Mouse (Mus musculus): ENCODE measurements around the gene Rnaseh2a. TPM values are rescaled to one million over a fixed set of nuclear protein-coding genes. Genes with fewer than 3 reads are reported as not detected.

Rnaseh2a gene
- polyA plus RNA-seq, 1 experiment, result 1,424 TPM

DNA sequence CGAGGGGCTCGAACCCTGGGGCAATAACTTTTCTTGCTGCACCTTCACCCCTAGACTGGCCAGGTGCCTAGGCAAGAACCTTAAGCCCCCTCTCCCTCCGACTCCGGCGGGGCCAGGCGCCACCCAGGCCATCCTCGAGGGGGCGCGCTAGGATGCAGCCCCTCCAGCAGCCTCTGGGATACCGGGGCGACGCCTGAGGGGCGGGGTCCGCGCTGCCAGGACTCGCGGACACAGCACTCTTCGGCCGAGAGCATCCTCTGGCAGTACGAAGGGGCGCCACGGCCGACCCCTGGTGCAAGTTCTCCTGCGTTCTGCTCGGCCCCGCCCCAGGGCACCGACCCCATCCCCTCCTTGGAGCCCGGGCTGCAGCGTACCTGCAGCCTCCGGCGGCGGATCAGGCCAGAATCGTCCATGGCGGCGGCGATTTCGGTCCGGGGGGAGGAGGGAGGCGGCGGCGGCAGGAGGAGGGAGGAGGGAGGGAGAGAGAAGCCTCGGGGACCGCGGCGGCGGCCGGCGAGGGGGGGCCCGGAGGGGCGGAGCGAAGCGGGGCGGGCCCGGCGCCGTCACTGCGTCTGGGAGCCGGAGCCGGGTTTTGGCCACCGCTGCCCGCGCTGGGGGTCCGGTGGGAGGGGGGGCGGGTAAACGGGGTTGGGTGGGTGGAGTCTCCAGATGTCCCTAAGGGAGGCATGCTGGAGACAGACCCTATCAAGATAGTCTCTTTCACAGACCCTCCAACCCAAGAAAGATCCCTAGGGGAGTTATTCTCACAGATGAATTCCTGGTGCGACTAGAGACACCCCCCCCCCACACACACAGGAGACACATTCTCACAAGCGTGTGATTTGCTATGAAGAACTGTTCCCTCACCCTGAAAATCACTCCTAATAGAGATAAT is 23.7 kb downstream of the Rnaseh2a start:
- H3K4me1 ChIP-seq (ENCODE audit: control insufficient read depth, insufficient read depth, low read length), result peaks cover 24% of the 10 kb centered on the region
- no peaks in the 10 kb centered on the region for H3K36me3 ChIP-seq (ENCODE audit: control insufficient read depth, insufficient read depth, low read length)
- H3K27me3 ChIP-seq (ENCODE audit: control insufficient read depth, insufficient read depth, low read length), result peaks cover 2% of the 10 kb centered on the region; the same call in 1 of the 2 replicates
- no peak overlapping the region for H3K27ac ChIP-seq (ENCODE audit: control insufficient read depth, insufficient read depth, low read depth, low read length)
- peak overlapping the region; percentile 15 for H3K4me3 ChIP-seq (ENCODE audit: control insufficient read depth, low read depth, low read length)
- TF ChIP-seq CTCF (IDR thresholded peaks at IDR 0.05; ENCODE audit: control insufficient read depth, insufficient read depth, insufficient replicate concordance, low read depth, low read length), result peak; percentile 26; the same call in 1 of the 2 replicates
- no peak for TF ChIP-seq POLR2A (IDR thresholded peaks at IDR 0.05; ENCODE audit: control insufficient read depth, low read depth, low read length)

DNA sequence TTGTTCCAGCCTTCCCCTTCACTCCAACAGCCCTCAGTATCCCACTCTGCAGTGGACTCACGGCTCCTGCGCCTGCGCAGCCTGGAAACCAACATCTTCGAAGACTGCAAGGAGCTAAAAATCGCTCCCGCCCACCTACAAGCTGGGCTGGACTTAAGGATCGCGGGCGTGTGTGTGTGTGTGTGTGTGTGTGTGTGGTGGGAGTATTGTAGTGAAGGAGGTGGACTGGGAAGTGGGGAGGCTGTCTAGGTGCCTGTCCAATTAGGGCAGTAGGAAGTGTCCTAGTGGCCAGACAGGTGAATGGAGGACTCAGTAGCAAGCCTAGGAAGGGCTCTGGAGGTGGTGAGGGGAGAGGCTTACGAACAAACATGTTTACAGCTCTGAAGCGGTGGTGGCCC is 24.3 kb downstream of the Rnaseh2a start:
- TF ChIP-seq POLR2A (IDR thresholded peaks at IDR 0.05; ENCODE audit: control insufficient read depth, low read depth, low read length) (no peak), CTCF (IDR thresholded peaks at IDR 0.05; ENCODE audit: control insufficient read depth, insufficient read depth, insufficient replicate concordance, low read depth, low read length) (no peak)
- Histone ChIP-seq H3K27ac (ENCODE audit: control insufficient read depth, insufficient read depth, low read depth, low read length) (no peak overlapping the region), H3K4me3 (ENCODE audit: control insufficient read depth, low read depth, low read length) (peak overlapping the region; percentile 28), H3K36me3 (ENCODE audit: control insufficient read depth, insufficient read depth, low read length) (no peaks in the 10 kb centered on the region), H3K4me1 (ENCODE audit: control insufficient read depth, insufficient read depth, low read length) (peaks cover 24% of the 10 kb centered on the region), H3K27me3 (ENCODE audit: control insufficient read depth, insufficient read depth, low read length) (peaks cover 2% of the 10 kb centered on the region; the same call in 1 of the 2 replicates)

DNA sequence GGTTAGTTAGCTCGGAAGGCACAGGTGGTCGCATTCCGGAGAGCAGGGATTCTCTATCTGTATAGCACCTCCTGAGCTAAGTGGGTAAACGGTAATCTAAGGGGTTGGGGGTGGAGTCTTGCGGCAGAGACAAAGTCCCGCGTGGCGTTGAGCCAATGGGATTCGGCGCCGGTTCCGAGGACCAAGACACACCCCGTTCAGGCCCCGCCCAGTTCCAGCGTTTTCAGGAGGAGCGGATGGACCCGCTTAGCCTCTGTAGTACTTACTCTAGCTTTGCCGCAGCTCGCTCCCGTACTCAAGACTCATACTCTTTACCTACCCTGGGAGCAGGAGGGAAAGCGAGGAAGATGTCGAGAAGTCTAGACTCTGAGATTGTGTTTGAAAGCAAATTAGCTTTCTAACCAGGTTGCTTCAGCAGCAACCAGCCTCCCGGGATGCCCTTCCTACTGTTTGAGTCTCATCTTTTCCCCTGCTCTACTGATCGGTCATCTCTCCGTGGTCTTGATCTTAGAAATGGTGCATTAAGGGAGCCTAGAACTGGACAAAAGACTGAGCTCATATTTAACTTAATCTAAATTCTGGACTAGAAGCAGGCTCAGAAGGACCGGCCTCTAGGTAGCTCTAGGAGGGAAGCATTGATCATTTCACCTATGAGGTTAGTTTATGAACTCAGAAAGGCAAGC is 24.9 kb downstream of the Rnaseh2a start:
- H3K4me3 ChIP-seq (ENCODE audit: control insufficient read depth, low read depth, low read length), result peak overlapping the region; percentile 76
- H3K27me3 ChIP-seq (ENCODE audit: control insufficient read depth, insufficient read depth, low read length), result peaks cover 2% of the 10 kb centered on the region; the same call in 1 of the 2 replicates
- H3K36me3 ChIP-seq (ENCODE audit: control insufficient read depth, insufficient read depth, low read length), result no peaks in the 10 kb centered on the region
- TF ChIP-seq POLR2A (IDR thresholded peaks at IDR 0.05; ENCODE audit: control insufficient read depth, low read depth, low read length), result peak; percentile 32; the same call in 1 of the 2 replicates
- TF ChIP-seq CTCF (IDR thresholded peaks at IDR 0.05; ENCODE audit: control insufficient read depth, insufficient read depth, insufficient replicate concordance, low read depth, low read length), result no peak
- peaks cover 24% of the 10 kb centered on the region for H3K4me1 ChIP-seq (ENCODE audit: control insufficient read depth, insufficient read depth, low read length)
- H3K27ac ChIP-seq (ENCODE audit: control insufficient read depth, insufficient read depth, low read depth, low read length), result peak overlapping the region; percentile 95

GRCm38 (mm10) chr8:84943699-84944098 is 25.9 kb downstream of the Rnaseh2a start:
- H3K36me3 ChIP-seq (ENCODE audit: control insufficient read depth, insufficient read depth, low read length), result no peaks in the 10 kb centered on the region
- peak overlapping the region; percentile 29; the same call in 1 of the 2 replicates for H3K4me3 ChIP-seq (ENCODE audit: control insufficient read depth, low read depth, low read length)
- H3K27me3 ChIP-seq (ENCODE audit: control insufficient read depth, insufficient read depth, low read length), result peaks cover 2% of the 10 kb centered on the region; the same call in 1 of the 2 replicates
- peaks cover 24% of the 10 kb centered on the region for H3K4me1 ChIP-seq (ENCODE audit: control insufficient read depth, insufficient read depth, low read length)
- TF ChIP-seq CTCF (IDR thresholded peaks at IDR 0.05; ENCODE audit: control insufficient read depth, insufficient read depth, insufficient replicate concordance, low read depth, low read length) (no peak), POLR2A (IDR thresholded peaks at IDR 0.05; ENCODE audit: control insufficient read depth, low read depth, low read length) (no peak)
- peak overlapping the region; percentile 95 for H3K27ac ChIP-seq (ENCODE audit: control insufficient read depth, insufficient read depth, low read depth, low read length)

DNA sequence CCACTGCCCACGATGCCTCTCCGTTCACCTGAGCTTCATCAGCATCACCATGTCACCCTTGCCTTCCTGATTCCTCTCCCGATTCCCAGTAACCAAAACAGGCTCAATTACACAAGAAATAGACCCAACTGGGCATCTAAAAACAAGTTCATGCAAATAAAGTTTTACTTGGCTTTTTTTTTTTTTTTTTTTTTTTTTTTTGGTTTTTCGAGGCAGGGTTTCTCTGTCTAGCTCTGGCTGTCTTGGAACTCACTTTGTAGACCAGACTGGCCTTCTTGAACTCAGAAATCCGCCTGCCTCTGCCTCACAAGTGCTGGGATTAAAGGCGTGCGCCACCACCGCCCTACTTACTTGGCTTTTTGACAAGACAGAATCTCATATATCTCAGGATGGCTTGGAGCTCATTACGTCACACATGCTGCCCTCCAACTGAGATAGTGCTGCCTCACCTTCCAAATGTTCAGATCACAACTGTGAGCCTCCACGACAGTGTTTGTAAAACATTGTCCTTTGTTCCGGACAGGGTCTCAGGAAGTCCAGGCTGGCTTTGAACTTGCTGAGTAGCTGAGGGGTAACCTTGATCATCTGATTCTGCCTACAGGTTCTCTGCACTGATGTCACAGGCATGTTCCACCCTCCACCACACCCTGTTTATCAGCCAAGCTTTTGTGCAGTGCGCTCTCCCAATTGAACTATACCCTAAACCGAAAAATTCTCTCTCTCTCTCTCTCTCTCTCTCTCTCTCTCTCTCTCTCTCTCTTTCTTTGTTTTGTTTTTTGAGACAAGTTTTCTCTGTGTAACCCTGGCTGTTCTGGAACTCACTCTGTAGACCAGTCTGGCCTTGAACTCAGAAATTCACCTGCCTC is 31.7 kb downstream of the Rnaseh2a start:
- TF ChIP-seq POLR2A (IDR thresholded peaks at IDR 0.05; ENCODE audit: control insufficient read depth, low read depth, low read length) (no peak), CTCF (IDR thresholded peaks at IDR 0.05; ENCODE audit: control insufficient read depth, insufficient read depth, insufficient replicate concordance, low read depth, low read length) (no peak)
- peaks cover 18% of the 10 kb centered on the region for H3K4me1 ChIP-seq (ENCODE audit: control insufficient read depth, insufficient read depth, low read length)
- H3K27ac ChIP-seq (ENCODE audit: control insufficient read depth, insufficient read depth, low read depth, low read length), result no peak overlapping the region
- H3K4me3 ChIP-seq (ENCODE audit: control insufficient read depth, low read depth, low read length), result no peak overlapping the region
- H3K36me3 ChIP-seq (ENCODE audit: control insufficient read depth, insufficient read depth, low read length), result no peaks in the 10 kb centered on the region
- no peaks in the 10 kb centered on the region for H3K27me3 ChIP-seq (ENCODE audit: control insufficient read depth, insufficient read depth, low read length)

DNA sequence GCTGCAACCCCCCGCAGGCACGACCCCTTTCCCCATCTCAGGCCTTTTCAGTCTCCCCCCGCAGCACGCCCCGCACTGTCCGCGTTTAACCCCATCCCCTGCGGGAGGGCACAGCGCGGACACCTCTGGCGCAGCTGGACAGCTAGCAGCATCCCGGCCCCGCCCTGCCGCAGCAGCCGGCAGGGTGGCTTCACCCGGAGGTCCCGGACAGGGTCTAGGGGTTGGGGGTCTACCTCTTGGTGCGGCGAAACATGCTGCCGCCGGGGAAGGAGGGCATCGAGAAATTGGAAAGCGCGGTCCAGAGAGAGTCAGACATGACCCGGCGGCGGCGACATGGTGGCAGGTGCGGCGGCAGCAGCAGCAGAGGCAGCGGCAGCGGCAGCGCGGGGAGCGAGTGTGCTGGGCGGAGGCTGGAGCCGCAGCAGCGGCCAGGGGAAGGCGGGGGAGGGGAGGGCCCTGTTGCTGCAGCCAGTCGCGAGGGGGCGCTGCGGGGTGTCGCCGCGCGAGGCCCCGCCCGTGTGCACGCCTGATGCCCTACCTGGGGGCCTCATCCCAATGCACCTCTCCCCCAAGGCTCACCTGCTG is 32.5 kb downstream of the Rnaseh2a start, which contains the start of gene Mast1:
TSS of gene Mast1 (minus strand) at position 398 of the 585 bp plus-strand sequence.
- Histone ChIP-seq H3K4me3 (ENCODE audit: control insufficient read depth, low read depth, low read length) (peak within 1 kb of the TSS; percentile 67), H3K4me1 (ENCODE audit: control insufficient read depth, insufficient read depth, low read length) (peaks cover 18% of the 10 kb centered on the region), H3K27me3 (ENCODE audit: control insufficient read depth, insufficient read depth, low read length) (no peaks in the 10 kb centered on the region), H3K36me3 (ENCODE audit: control insufficient read depth, insufficient read depth, low read length) (no peaks in the 10 kb centered on the region), H3K27ac (ENCODE audit: control insufficient read depth, insufficient read depth, low read depth, low read length) (no peak within 1 kb of the TSS)
- TF ChIP-seq CTCF (IDR thresholded peaks at IDR 0.05; ENCODE audit: control insufficient read depth, insufficient read depth, insufficient replicate concordance, low read depth, low read length), result peak; percentile 67
- TF ChIP-seq POLR2A (IDR thresholded peaks at IDR 0.05; ENCODE audit: control insufficient read depth, low read depth, low read length), result no peak
